Mouse (Mus musculus) kidney, postnatal 4 days (tissue): ENCODE data around the gene Mark3.

ENCODE experiments used
- DNase-seq, 2 experiments: peaks; one replicate each; pipeline ENCODE4 v3.0.0; 2021; ENCODE audit warnings: mixed read lengths in 2 of 2

The Mark3 gene

GRCm38 (mm10) chr12:111700920-111701458 lies 126.7 kb downstream of the Mark3 start:
- no peak for DNase-seq

DNA sequence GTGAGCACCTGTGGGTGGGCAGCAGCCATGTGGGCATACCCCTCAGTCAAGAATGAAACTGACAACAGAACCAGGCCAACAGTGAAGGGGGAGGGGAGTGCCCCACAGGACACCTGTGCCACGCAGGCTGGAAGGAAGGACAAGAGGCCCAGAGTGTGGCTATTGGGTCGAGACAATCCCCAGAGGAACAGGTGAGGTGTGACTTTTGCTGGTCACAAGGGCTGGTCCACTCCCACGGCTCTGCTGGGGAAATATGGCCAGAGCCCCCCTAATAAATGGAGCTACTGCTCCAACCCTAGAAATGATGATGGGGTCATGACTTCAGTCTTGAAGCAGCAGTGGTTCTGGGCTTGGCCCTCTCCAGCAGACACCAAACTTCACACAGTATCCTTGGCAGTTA lies 129.0 kb downstream of the Mark3 start:
- no peak for DNase-seq

GRCm38 (mm10) chr12:111704609-111705008 lies 130.3 kb downstream of the Mark3 start:
- peak in 1 of 2 experiments; percentile 63 for DNase-seq

- DNase-seq, result peak; percentile 65 to 73
Observed at GRCm38 (mm10) chr12:111705186-111705973, 131.1 kb downstream of the Mark3 start.
